Mouse (Mus musculus) midbrain, embryonic 16.5 days (tissue): ENCODE measurements at regions not wholly inside any gene's neighbourhood (a gene's known extent, or its start where the extent isn't known, plus 50 kb on each side); places are given as distances from the start of the nearest gene placed in this dataset.

Source experiments
- ATAC-seq: fragments of 200-750 bp; cut with Nextera tagmentation; 2 replicates; pipeline ENCODE4 v1.8.0; 2017; ENCODE audit warnings: moderate TSS enrichment
- H3K27ac ChIP-seq: fragments of 300-500 bp; sonication (generic); 2 replicates; pipeline ENCODE4 v1.5.1; 2014; ENCODE audit warnings: mild to moderate bottlenecking, low read length, mixed read lengths
- H3K27me3 ChIP-seq: fragments of 300-500 bp; sonication (generic); 2 replicates; pipeline ENCODE4 v1.6.1; 2014; ENCODE audit warnings: low read depth, low read length, mixed read lengths; ENCODE audit not compliant: control insufficient read depth, insufficient read depth
- H3K36me3 ChIP-seq: fragments of 300-500 bp; sonication (generic); 2 replicates; pipeline ENCODE4 v1.6.1; 2014; ENCODE audit warnings: mild to moderate bottlenecking, low read length, moderate library complexity, mixed read lengths; ENCODE audit not compliant: control insufficient read depth, insufficient read depth
- H3K4me1 ChIP-seq: fragments of 300-500 bp; sonication (generic); 2 replicates; pipeline ENCODE4 v1.6.1; 2014; ENCODE audit warnings: mild to moderate bottlenecking, low read length, mixed read lengths; ENCODE audit not compliant: control insufficient read depth, insufficient read depth
- H3K4me2 ChIP-seq: fragments of 300-500 bp; sonication (generic); 2 replicates; pipeline ENCODE4 v1.6.1; 2014; ENCODE audit warnings: mild to moderate bottlenecking, low read length, mixed read lengths
- H3K4me3 ChIP-seq: fragments of 300-500 bp; sonication (generic); 2 replicates; pipeline ENCODE4 v1.5.1; 2014; ENCODE audit warnings: low read depth, mild to moderate bottlenecking, low read length, moderate library complexity, mixed read lengths
- H3K9ac ChIP-seq: fragments of 300-500 bp; sonication (generic); 2 replicates; pipeline ENCODE4 v1.6.1; 2014; ENCODE audit warnings: low read depth, low read length, mixed read lengths
- H3K9me3 ChIP-seq: fragments of 300-500 bp; sonication (generic); replicated peaks from 2 replicates; pipeline ENCODE4 v1.6.1; 2014; ENCODE audit warnings: mild to moderate bottlenecking, low read length, mixed read lengths; ENCODE audit not compliant: control insufficient read depth, poor library complexity, severe bottlenecking
- WGBS: fragments of 180-500 bp; shearing (Covaris S2); extraction: QIAGEN DNeasy Blood & Tissue Kit; methylation state at CpG from one replicate; pipeline ENCODE4 v1.1.7; 2014; 5-methylcytosine and 5-hydroxymethylcytosine counted together

GRCm38 (mm10) chr8:12483551-12483950 lies 88.5 kb downstream of the Sox1 start:
- ATAC-seq = no peak
- peaks cover 6% of the 10 kb centered on the region; the same call in 1 of the 2 replicates for H3K27me3 ChIP-seq
- H3K36me3 ChIP-seq = no peaks in the 10 kb centered on the region
- peaks cover 4% of the 10 kb centered on the region; the same call in 1 of the 2 replicates for H3K4me1 ChIP-seq
- no peak overlapping the region for H3K4me3 ChIP-seq
- no peak overlapping the region for H3K4me2 ChIP-seq
- no peaks in the 10 kb centered on the region for H3K9me3 ChIP-seq
- 85% methylated on average over 3 of the region's 3 CpGs for WGBS
- no peak overlapping the region for H3K27ac ChIP-seq
- H3K9ac ChIP-seq = no peak overlapping the region

- peaks cover 2% of the 10 kb centered on the region; the same call in 1 of the 2 replicates for H3K4me1 ChIP-seq
- ATAC-seq = no peak
- no peak overlapping the region for H3K27ac ChIP-seq
- H3K36me3 ChIP-seq = no peaks in the 10 kb centered on the region
- H3K4me2 ChIP-seq = no peak overlapping the region
- H3K4me3 ChIP-seq = no peak overlapping the region
- H3K9ac ChIP-seq = no peak overlapping the region
- 76% methylated on average over 7 of the region's 7 CpGs for WGBS
- peaks cover 6% of the 10 kb centered on the region; the same call in 1 of the 2 replicates for H3K27me3 ChIP-seq
- no peaks in the 10 kb centered on the region for H3K9me3 ChIP-seq
These were observed 87.5 kb upstream of the Spaca7 start for GRCm38 (mm10) chr8:12485326-12485725.

- 49% methylated on average over 22 of the region's 22 CpGs for WGBS
- Histone ChIP-seq H3K9me3 (no peaks in the 10 kb centered on the region), H3K9ac (no peak overlapping the region), H3K4me3 (no peak overlapping the region), H3K4me1 (peaks cover 2% of the 10 kb centered on the region; the same call in 1 of the 2 replicates), H3K27ac (peak overlapping the region; percentile 55), H3K27me3 (peaks cover 6% of the 10 kb centered on the region; the same call in 1 of the 2 replicates), H3K4me2 (no peak overlapping the region), H3K36me3 (no peaks in the 10 kb centered on the region)
- ATAC-seq = peak; percentile 82
These were observed 86.3 kb upstream of the Spaca7 start for GRCm38 (mm10) chr8:12486331-12487061.

GRCm38 (mm10) chr8:12487201-12487600 lies 85.6 kb upstream of the Spaca7 start:
- no peaks in the 10 kb centered on the region for H3K36me3 ChIP-seq

GRCm38 (mm10) chr8:12489194-12489593 lies 83.6 kb upstream of the Spaca7 start:
- H3K4me2 ChIP-seq = no peak overlapping the region
- no peaks in the 10 kb centered on the region for H3K36me3 ChIP-seq
- no peaks in the 10 kb centered on the region for H3K9me3 ChIP-seq
- H3K27me3 ChIP-seq = no peaks in the 10 kb centered on the region; the same call in 1 of the 2 replicates
- H3K27ac ChIP-seq = no peak overlapping the region
- ATAC-seq = no peak
- no peak overlapping the region for H3K9ac ChIP-seq
- H3K4me3 ChIP-seq = no peak overlapping the region
- H3K4me1 ChIP-seq = no peaks in the 10 kb centered on the region; the same call in 1 of the 2 replicates
- 95% methylated on average over 5 of the region's 5 CpGs for WGBS

More at GRCm38 (mm10) chr8:12487201-12487600, 85.6 kb upstream of the Spaca7 start:
- Histone ChIP-seq H3K4me1 (no peaks in the 10 kb centered on the region; the same call in 1 of the 2 replicates), H3K27me3 (peaks cover 6% of the 10 kb centered on the region; the same call in 1 of the 2 replicates), H3K9me3 (no peaks in the 10 kb centered on the region), H3K4me3 (no peak overlapping the region), H3K9ac (no peak overlapping the region), H3K4me2 (no peak overlapping the region), H3K27ac (peak overlapping the region; percentile 10; the same call in 1 of the 2 replicates)
- WGBS = 40% methylated on average over 11 of the region's 11 CpGs
- ATAC-seq = no peak

- ATAC-seq = no peak
- Histone ChIP-seq H3K4me3 (no peak overlapping the region), H3K4me2 (no peak overlapping the region), H3K27ac (no peak overlapping the region), H3K9me3 (no peaks in the 10 kb centered on the region), H3K36me3 (no peaks in the 10 kb centered on the region), H3K4me1 (no peaks in the 10 kb centered on the region; the same call in 1 of the 2 replicates), H3K27me3 (no peaks in the 10 kb centered on the region), H3K9ac (no peak overlapping the region)
- 79% methylated on average over 6 of the region's 6 CpGs for WGBS
These were observed 81.4 kb upstream of the Spaca7 start for GRCm38 (mm10) chr8:12491472-12491871.

- no peaks in the 10 kb centered on the region for H3K9me3 ChIP-seq
- H3K36me3 ChIP-seq = no peaks in the 10 kb centered on the region
- no peak overlapping the region for H3K4me3 ChIP-seq
- H3K4me2 ChIP-seq = no peak overlapping the region
- H3K27ac ChIP-seq = no peak overlapping the region
- 68% methylated on average over 2 of the region's 2 CpGs for WGBS
- ATAC-seq = no peak
- no peaks in the 10 kb centered on the region for H3K27me3 ChIP-seq
- no peaks in the 10 kb centered on the region for H3K4me1 ChIP-seq
- H3K9ac ChIP-seq = no peak overlapping the region
These were observed 80.4 kb upstream of the Spaca7 start for GRCm38 (mm10) chr8:12492461-12492860.

- ATAC-seq = no peak
- 90% methylated on average over 9 of the region's 9 CpGs for WGBS
These were observed 78.3 kb upstream of the Spaca7 start for GRCm38 (mm10) chr8:12494559-12494958.

GRCm38 (mm10) chr8:12497420-12497819 lies 75.4 kb upstream of the Spaca7 start:
- H3K27ac ChIP-seq = no peak overlapping the region
- no peaks in the 10 kb centered on the region for H3K36me3 ChIP-seq
- no peak for ATAC-seq
- H3K4me2 ChIP-seq = no peak overlapping the region
- H3K9me3 ChIP-seq = no peaks in the 10 kb centered on the region
- H3K4me3 ChIP-seq = no peak overlapping the region
- 11% methylated on average over 6 of the region's 6 CpGs for WGBS
- peaks cover 5% of the 10 kb centered on the region for H3K4me1 ChIP-seq
- peaks cover 3% of the 10 kb centered on the region; the same call in 1 of the 2 replicates for H3K27me3 ChIP-seq
- no peak overlapping the region for H3K9ac ChIP-seq

More at GRCm38 (mm10) chr8:12494559-12494958, 78.3 kb upstream of the Spaca7 start:
- Histone ChIP-seq H3K4me2 (no peak overlapping the region), H3K4me1 (no peaks in the 10 kb centered on the region), H3K4me3 (no peak overlapping the region), H3K36me3 (no peaks in the 10 kb centered on the region), H3K9ac (no peak overlapping the region), H3K9me3 (no peaks in the 10 kb centered on the region), H3K27me3 (no peaks in the 10 kb centered on the region), H3K27ac (no peak overlapping the region)
